Mouse (Mus musculus) neural tube, embryonic 14.5 days (tissue): ENCODE data around the gene Ttc24. TPM values are rescaled to one million over a fixed set of nuclear protein-coding genes. Genes with fewer than 3 reads are reported as not detected.

Experiments used
- ATAC-seq: fragments of 200-750 bp; cut with Nextera tagmentation; 2 replicates; pipeline ENCODE4 v1.8.0; 2017; ENCODE audit warnings: low read depth, mild to moderate bottlenecking, moderate TSS enrichment, moderate library complexity
- H3K27ac ChIP-seq: fragments of 300-500 bp; sonication (generic); 2 replicates; pipeline ENCODE4 v1.5.1; 2014; ENCODE audit warnings: low read depth, mild to moderate bottlenecking, control low read depth, low read length, moderate library complexity, mixed read lengths
- H3K27me3 ChIP-seq: fragments of 300-500 bp; sonication (generic); 2 replicates; pipeline ENCODE4 v1.6.1; 2014; ENCODE audit warnings: low read length; ENCODE audit not compliant: control insufficient read depth, insufficient read depth
- H3K36me3 ChIP-seq: fragments of 300-500 bp; sonication (generic); 2 replicates; pipeline ENCODE4 v1.6.1; 2014; ENCODE audit warnings: low read length, mixed read lengths; ENCODE audit not compliant: control insufficient read depth, insufficient read depth
- H3K4me1 ChIP-seq: fragments of 300-500 bp; sonication (generic); 2 replicates; pipeline ENCODE4 v1.6.1; 2014; ENCODE audit warnings: low read length; ENCODE audit not compliant: control insufficient read depth, insufficient read depth
- H3K4me2 ChIP-seq: fragments of 300-500 bp; sonication (generic); 2 replicates; pipeline ENCODE4 v1.6.1; 2014; ENCODE audit warnings: mild to moderate bottlenecking, low read depth, low read length, control low read depth
- H3K4me3 ChIP-seq: fragments of 300-500 bp; sonication (generic); 2 replicates; pipeline ENCODE4 v1.5.1; 2014; ENCODE audit warnings: low read depth, low read length, control low read depth, mixed read lengths
- H3K9ac ChIP-seq: fragments of 300-500 bp; sonication (generic); replicated peaks from 2 replicates; pipeline ENCODE4 v1.6.1; 2014; ENCODE audit warnings: low read depth, mild to moderate bottlenecking, control low read depth, low read length, mixed read lengths
- H3K9me3 ChIP-seq: fragments of 300-500 bp; sonication (generic); 2 replicates; pipeline ENCODE4 v1.6.1; 2016; ENCODE audit warnings: low read length; ENCODE audit not compliant: control insufficient read depth
- WGBS: fragments of 180-500 bp; shearing (Covaris S2); extraction: QIAGEN DNeasy Blood & Tissue Kit; methylation state at CpG from one replicate; pipeline ENCODE4 v1.1.7; 2014; 5-methylcytosine and 5-hydroxymethylcytosine counted together
- polyA plus RNA-seq: library from polyadenylated mRNA; unstranded; fragments of >200 nt; fragmentation: Nextera tagmentation; extraction: Ambion mirVana; gene quantifications from 2 replicates; pipeline ENCODE4 v1.2.1, GENCODE M21; 2014

Ttc24 gene
- not detected in 2 replicates for polyA plus RNA-seq

- no peak within 1 kb of the TSS for H3K9ac ChIP-seq
- no peaks in the 10 kb centered on the region for H3K9me3 ChIP-seq
- 0 out of 2 replicates have a peak, but pooled peaks cover 5% of the 10 kb centered on the region for H3K4me1 ChIP-seq
- H3K27me3 ChIP-seq = no peaks in the 10 kb centered on the region
- no peak within 1 kb of the TSS for H3K4me3 ChIP-seq
- 87% methylated on average over 4 of the region's 4 CpGs for WGBS
- no peaks in the 10 kb centered on the region for H3K36me3 ChIP-seq
- no peak for ATAC-seq
- H3K27ac ChIP-seq = no peak within 1 kb of the TSS
- H3K4me2 ChIP-seq = no peak within 1 kb of the TSS
Measured at GRCm38 (mm10) chr3:88078204-88078603, at the start of gene Ttc24. Ttc24 (minus strand) TSS chr3:88078304.

- no peaks in the 10 kb centered on the region for H3K9me3 ChIP-seq
- H3K36me3 ChIP-seq = no peaks in the 10 kb centered on the region
- no peak for ATAC-seq
- no peak overlapping the region for H3K9ac ChIP-seq
- H3K4me2 ChIP-seq = no peak overlapping the region
- no peaks in the 10 kb centered on the region for H3K27me3 ChIP-seq
- no peak overlapping the region for H3K4me3 ChIP-seq
- H3K27ac ChIP-seq = no peak overlapping the region
- H3K4me1 ChIP-seq = no peaks in the 10 kb centered on the region
- 69% methylated on average over 3 of the region's 3 CpGs for WGBS
Measured at GRCm38 (mm10) chr3:88127636-88128035, 49.5 kb upstream of the Ttc24 start.

GRCm38 (mm10) chr3:88126181-88126580 is 48.1 kb upstream of the Ttc24 start:
- Histone ChIP-seq H3K9me3 (no peaks in the 10 kb centered on the region), H3K27me3 (no peaks in the 10 kb centered on the region), H3K27ac (no peak overlapping the region), H3K36me3 (no peaks in the 10 kb centered on the region), H3K4me2 (no peak overlapping the region), H3K4me1 (no peaks in the 10 kb centered on the region), H3K4me3 (no peak overlapping the region), H3K9ac (no peak overlapping the region)
- 87% methylated on average over 7 of the region's 7 CpGs for WGBS
- ATAC-seq = no peak

- no peaks in the 10 kb centered on the region for H3K4me1 ChIP-seq
- no peak overlapping the region for H3K9ac ChIP-seq
- H3K4me3 ChIP-seq = no peak overlapping the region
- no peak overlapping the region for H3K4me2 ChIP-seq
- ATAC-seq = no peak
- no peak overlapping the region for H3K27ac ChIP-seq
- no peaks in the 10 kb centered on the region for H3K9me3 ChIP-seq
- no peaks in the 10 kb centered on the region for H3K27me3 ChIP-seq
- no peaks in the 10 kb centered on the region for H3K36me3 ChIP-seq
- WGBS = 84% methylated on average over 4 of the region's 4 CpGs
Measured at GRCm38 (mm10) chr3:88125195-88125594, 47.1 kb upstream of the Ttc24 start.

GRCm38 (mm10) chr3:88121164-88122131 is 43.3 kb upstream of the Ttc24 start:
- Histone ChIP-seq H3K4me3 (no peak overlapping the region), H3K27me3 (no peaks in the 10 kb centered on the region), H3K9ac (no peak overlapping the region), H3K9me3 (no peaks in the 10 kb centered on the region), H3K27ac (no peak overlapping the region), H3K36me3 (no peaks in the 10 kb centered on the region), H3K4me2 (no peak overlapping the region), H3K4me1 (no peaks in the 10 kb centered on the region)
- 78% methylated on average over 14 of the region's 14 CpGs for WGBS
- ATAC-seq = no peak

- Histone ChIP-seq H3K9me3 (no peaks in the 10 kb centered on the region), H3K4me1 (no peaks in the 10 kb centered on the region), H3K9ac (no peak overlapping the region), H3K4me3 (no peak overlapping the region), H3K4me2 (no peak overlapping the region), H3K27ac (no peak overlapping the region), H3K36me3 (no peaks in the 10 kb centered on the region), H3K27me3 (no peaks in the 10 kb centered on the region)
- WGBS = 93% methylated on average over 19 of the region's 19 CpGs
- no peak for ATAC-seq
Measured at GRCm38 (mm10) chr3:88120117-88120651, 42.1 kb upstream of the Ttc24 start.

GRCm38 (mm10) chr3:88114396-88114795 is 36.3 kb upstream of the Ttc24 start:
- no peak overlapping the region for H3K27ac ChIP-seq
- H3K4me2 ChIP-seq = no peak overlapping the region
- no peak for ATAC-seq
- H3K9me3 ChIP-seq = no peaks in the 10 kb centered on the region
- H3K4me3 ChIP-seq = no peak overlapping the region
- 95% methylated on average over 12 of the region's 12 CpGs for WGBS
- H3K27me3 ChIP-seq = no peaks in the 10 kb centered on the region
- H3K4me1 ChIP-seq = no peaks in the 10 kb centered on the region
- H3K9ac ChIP-seq = no peak overlapping the region
- no peaks in the 10 kb centered on the region for H3K36me3 ChIP-seq

GRCm38 (mm10) chr3:88109126-88109525 is 31.0 kb upstream of the Ttc24 start:
- H3K27ac ChIP-seq = no peak overlapping the region
- no peak overlapping the region for H3K9ac ChIP-seq
- WGBS = 94% methylated on average over 6 of the region's 6 CpGs
- no peaks in the 10 kb centered on the region for H3K27me3 ChIP-seq
- no peaks in the 10 kb centered on the region for H3K4me1 ChIP-seq
- H3K36me3 ChIP-seq = no peaks in the 10 kb centered on the region
- H3K4me2 ChIP-seq = no peak overlapping the region
- H3K4me3 ChIP-seq = no peak overlapping the region
- H3K9me3 ChIP-seq = no peaks in the 10 kb centered on the region
- ATAC-seq = no peak

GRCm38 (mm10) chr3:88106126-88106525 is 28.0 kb upstream of the Ttc24 start:
- Histone ChIP-seq H3K36me3 (no peaks in the 10 kb centered on the region), H3K4me3 (no peak overlapping the region), H3K9ac (no peak overlapping the region), H3K9me3 (no peaks in the 10 kb centered on the region), H3K4me1 (no peaks in the 10 kb centered on the region), H3K27ac (no peak overlapping the region), H3K4me2 (no peak overlapping the region), H3K27me3 (no peaks in the 10 kb centered on the region)
- WGBS = 87% methylated on average over 4 of the region's 4 CpGs
- ATAC-seq = no peak
